28 mouse cellular contexts compared by ENCODE assay signal in the genomic region with DNA sequence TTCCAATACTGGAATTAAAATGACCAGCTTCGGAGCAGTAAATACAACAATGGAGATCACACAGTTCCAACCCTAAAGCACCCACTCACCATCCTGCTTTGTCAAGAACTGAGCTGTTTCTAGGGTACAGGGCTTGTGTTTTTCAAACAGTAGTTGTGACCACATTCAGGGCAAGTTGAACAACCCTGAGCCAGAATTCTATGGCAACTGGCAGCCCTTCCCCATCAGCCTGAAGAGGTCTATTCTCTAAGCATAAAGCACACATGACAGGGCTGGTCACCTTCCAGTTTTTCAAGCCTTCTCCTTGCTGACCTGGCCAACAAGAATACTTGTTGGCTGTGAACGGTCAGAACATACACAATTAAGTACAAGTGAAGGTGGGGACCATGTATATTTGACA.
DNase-seq lines count a peak whose midpoint lies in the region; ATAC-seq and TF ChIP-seq lines count a peak whose summit lies in the region.
"Had no signal": no experiment of that assay in that cellular context is flagged by ENCODE, and none has a peak within 500 bp of the region (broad histone marks: within the 10 kb centered on the region; RNA-seq: fewer than 3 reads in every experiment).

No protein-coding gene starts in this region.

- peak; percentile 36 for ATAC-seq in forebrain, postnatal 0 days
- ATAC-seq in forebrain, embryonic 16.5 days, result no peak
- no peak for ATAC-seq in midbrain, postnatal 0 days (ENCODE audit: low FRiP score)
- no peak for ATAC-seq in midbrain, embryonic 14.5 days (ENCODE audit: low FRiP score, low TSS enrichment)
- ATAC-seq: forebrain, embryonic 15.5 days; intestine, embryonic 16.5 days had no signal

- DNase-seq in forebrain, postnatal 0 days, result peak; percentile 47
- peak; percentile 15 to 22 for DNase-seq in layer of hippocampus, adult 8-10 months (ENCODE audit: low spot score in 2 of 2)
- no peak for DNase-seq in layer of hippocampus, postnatal 25 days (ENCODE audit: extremely low spot score in 1 of 2, low spot score in 1 of 2)
- peak; percentile 68 for DNase-seq in midbrain, postnatal 0 days (ENCODE audit: low spot score)
- no peak for DNase-seq in midbrain, embryonic 14.5 days
- no peak for DNase-seq in kidney, postnatal 36 days
- DNase-seq: adrenal gland, postnatal 10 days; cerebellum, adult 11 months; cerebellum, adult 9-10 months; cerebellum, postnatal 36 days; heart, adult 2 months; heart, postnatal 10 days; kidney, adult 8-10 months; lung, postnatal 4 days; right cerebral cortex, postnatal 25 days; thymus, postnatal 14 days had no signal

- H3K9me3 ChIP-seq in forebrain, postnatal 0 days (ENCODE audit: low read length), result no peaks in the 10 kb centered on the region
- H3K9me3 ChIP-seq in forebrain, embryonic 16.5 days (ENCODE audit: control insufficient read depth, low read length), result no peaks in the 10 kb centered on the region
- no peaks in the 10 kb centered on the region for H3K9me3 ChIP-seq in midbrain, postnatal 0 days (ENCODE audit: low read length)
- H3K9me3 ChIP-seq in midbrain, embryonic 14.5 days (ENCODE audit: control insufficient read depth, low read length), result no peaks in the 10 kb centered on the region
- H3K9me3 ChIP-seq: forebrain, embryonic 15.5 days; heart, embryonic 13.5 days; limb, embryonic 13.5 days; lung, embryonic 15.5 days; midbrain, embryonic 12.5 days; stomach, embryonic 15.5 days had no signal

- no peaks in the 10 kb centered on the region for H3K36me3 ChIP-seq in forebrain, postnatal 0 days (ENCODE audit: insufficient read depth)
- H3K36me3 ChIP-seq in forebrain, embryonic 16.5 days (ENCODE audit: control insufficient read depth, insufficient read depth), result no peaks in the 10 kb centered on the region
- no peaks in the 10 kb centered on the region for H3K36me3 ChIP-seq in midbrain, postnatal 0 days (ENCODE audit: insufficient read depth, low read length)
- H3K36me3 ChIP-seq in midbrain, embryonic 14.5 days (ENCODE audit: control insufficient read depth, insufficient read depth, low read length), result no peaks in the 10 kb centered on the region
- H3K36me3 ChIP-seq: forebrain, embryonic 15.5 days; heart, embryonic 13.5 days; limb, embryonic 13.5 days; lung, embryonic 15.5 days; midbrain, embryonic 12.5 days; stomach, embryonic 15.5 days had no signal

- no peaks in the 10 kb centered on the region for H3K4me1 ChIP-seq in forebrain, postnatal 0 days (ENCODE audit: insufficient read depth)
- H3K4me1 ChIP-seq in forebrain, embryonic 16.5 days (replicated peaks; ENCODE audit: control insufficient read depth, insufficient read depth, low read length), result no peaks in the 10 kb centered on the region
- H3K4me1 ChIP-seq in midbrain, postnatal 0 days (ENCODE audit: insufficient read depth, low read length), result no peaks in the 10 kb centered on the region
- H3K4me1 ChIP-seq in midbrain, embryonic 14.5 days (ENCODE audit: control insufficient read depth, insufficient read depth, low read length), result no peaks in the 10 kb centered on the region; the same call in 1 of the 2 replicates
- H3K4me1 ChIP-seq: forebrain, embryonic 15.5 days; heart, embryonic 13.5 days; limb, embryonic 13.5 days; lung, embryonic 15.5 days; megakaryocyte, embryonic 14.5 days; stomach, embryonic 15.5 days had no signal

- no peak overlapping the region for H3K4me3 ChIP-seq in forebrain, postnatal 0 days (ENCODE audit: low read depth, low read length)
- no peak overlapping the region for H3K4me3 ChIP-seq in forebrain, embryonic 16.5 days (replicated peaks; ENCODE audit: low read length)
- no peak overlapping the region for H3K4me3 ChIP-seq in midbrain, postnatal 0 days (ENCODE audit: low read depth, low read length)
- no peak overlapping the region for H3K4me3 ChIP-seq in midbrain, embryonic 14.5 days (replicated peaks; ENCODE audit: low read depth, low read length)
- H3K4me3 ChIP-seq: forebrain, embryonic 15.5 days; heart, adult 2 months; heart, embryonic 13.5 days; limb, embryonic 13.5 days; lung, embryonic 15.5 days; megakaryocyte, embryonic 14.5 days; midbrain, embryonic 12.5 days; stomach, embryonic 15.5 days had no signal

- no peak overlapping the region for H3K4me2 ChIP-seq in forebrain, postnatal 0 days (ENCODE audit: low read depth)
- no peak overlapping the region for H3K4me2 ChIP-seq in forebrain, embryonic 16.5 days (ENCODE audit: low read length)
- no peak overlapping the region for H3K4me2 ChIP-seq in midbrain, postnatal 0 days (ENCODE audit: low read depth, low read length, poor library complexity, severe bottlenecking)
- H3K4me2 ChIP-seq in midbrain, embryonic 14.5 days (ENCODE audit: low read length), result no peak overlapping the region
- H3K4me2 ChIP-seq: forebrain, embryonic 15.5 days; heart, embryonic 13.5 days; limb, embryonic 13.5 days; liver, embryonic 11.5 days; lung, embryonic 15.5 days; midbrain, embryonic 12.5 days; stomach, embryonic 15.5 days had no signal

- H3K27ac ChIP-seq in forebrain, postnatal 0 days (ENCODE audit: low read depth, low read length), result no peak overlapping the region
- no peak overlapping the region for H3K27ac ChIP-seq in forebrain, embryonic 16.5 days (ENCODE audit: low read length)
- no peak overlapping the region for H3K27ac ChIP-seq in midbrain, postnatal 0 days (ENCODE audit: low read depth, low read length)
- H3K27ac ChIP-seq in midbrain, embryonic 14.5 days (replicated peaks; ENCODE audit: low read depth, low read length), result no peak overlapping the region
- H3K27ac ChIP-seq: forebrain, embryonic 15.5 days; heart, adult 2 months; heart, embryonic 13.5 days; kidney, postnatal 0 days; limb, embryonic 13.5 days; lung, embryonic 15.5 days; midbrain, embryonic 12.5 days; stomach, embryonic 15.5 days had no signal

- H3K27me3 ChIP-seq in forebrain, postnatal 0 days (ENCODE audit: insufficient read depth, low read length), result no peaks in the 10 kb centered on the region
- no peaks in the 10 kb centered on the region for H3K27me3 ChIP-seq in forebrain, embryonic 16.5 days (replicated peaks; ENCODE audit: control insufficient read depth, insufficient read depth, low read length)
- no peaks in the 10 kb centered on the region for H3K27me3 ChIP-seq in midbrain, postnatal 0 days (ENCODE audit: insufficient read depth, low read length)
- no peaks in the 10 kb centered on the region for H3K27me3 ChIP-seq in midbrain, embryonic 14.5 days (ENCODE audit: control insufficient read depth, insufficient read depth, low read length)
- H3K27me3 ChIP-seq: CH12.LX; forebrain, embryonic 15.5 days; heart, embryonic 13.5 days; limb, embryonic 13.5 days; lung, embryonic 15.5 days; megakaryocyte, embryonic 14.5 days; stomach, embryonic 15.5 days had no signal

- WGBS in forebrain, postnatal 0 days, result 48% methylated on average over 2 of the region's 2 CpGs
- WGBS in forebrain, embryonic 16.5 days, result 51% methylated on average over 2 of the region's 2 CpGs
- 59% methylated on average over 2 of the region's 2 CpGs for WGBS in midbrain, postnatal 0 days
- 64% methylated on average over 2 of the region's 2 CpGs for WGBS in midbrain, embryonic 14.5 days

- TF ChIP-seq CTCF in forebrain, postnatal 0 days (IDR thresholded peaks at IDR 0.05; ENCODE audit: low read depth), result no peak
- no peak for TF ChIP-seq CTCF in midbrain, postnatal 0 days (IDR thresholded peaks at IDR 0.05)

- H3K9ac ChIP-seq in forebrain, postnatal 0 days, result no peak overlapping the region
- H3K9ac ChIP-seq in forebrain, embryonic 16.5 days (replicated peaks; ENCODE audit: low read depth, low read length), result no peak overlapping the region
- H3K9ac ChIP-seq in midbrain, postnatal 0 days (replicated peaks; ENCODE audit: low read length, poor library complexity, severe bottlenecking), result no peak overlapping the region
- H3K9ac ChIP-seq in midbrain, embryonic 14.5 days (replicated peaks; ENCODE audit: low read length), result no peak overlapping the region
- H3K9ac ChIP-seq: forebrain, embryonic 15.5 days; heart, embryonic 13.5 days; limb, embryonic 13.5 days; lung, embryonic 15.5 days; midbrain, embryonic 12.5 days; stomach, embryonic 15.5 days had no signal

Comparison
In these comparisons a context has a peak if more than half of its experiments do, and no peak if none do; other contexts are left out.
1. DNase-seq: peak in forebrain, postnatal 0 days (single experiment), layer of hippocampus, adult 8-10 months (2 of 2) and midbrain, postnatal 0 days (single experiment); none in layer of hippocampus, postnatal 25 days (0 of 2), midbrain, embryonic 14.5 days (single experiment) and kidney, postnatal 36 days (0 of 2).